Mouse (Mus musculus): Measurements from ENCODE around the gene Zkscan17.

Gene Zkscan17

DNA sequence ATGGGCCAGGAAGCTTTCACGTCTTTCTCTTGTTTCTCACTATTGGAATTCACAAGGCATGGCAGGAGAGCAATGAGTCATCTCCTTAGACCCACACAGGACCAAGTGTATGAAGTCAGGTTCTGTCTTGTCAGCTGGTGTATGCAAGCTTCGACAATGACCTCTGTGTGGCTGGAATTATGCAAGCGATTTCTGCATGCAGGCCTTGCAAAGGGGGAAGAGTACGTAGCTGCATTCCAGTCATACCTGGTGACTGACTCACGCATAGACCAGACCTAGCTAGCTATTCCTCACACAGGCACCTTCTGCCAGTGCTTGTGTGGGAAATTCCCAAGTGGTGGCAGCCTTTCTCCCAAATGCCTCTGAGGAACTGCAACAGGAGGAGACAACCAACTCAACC, 67.6 kb downstream of the Zkscan17 start:
- in situ Hi-C loops (cut with MboI, MseI), result no loop called here

DNA sequence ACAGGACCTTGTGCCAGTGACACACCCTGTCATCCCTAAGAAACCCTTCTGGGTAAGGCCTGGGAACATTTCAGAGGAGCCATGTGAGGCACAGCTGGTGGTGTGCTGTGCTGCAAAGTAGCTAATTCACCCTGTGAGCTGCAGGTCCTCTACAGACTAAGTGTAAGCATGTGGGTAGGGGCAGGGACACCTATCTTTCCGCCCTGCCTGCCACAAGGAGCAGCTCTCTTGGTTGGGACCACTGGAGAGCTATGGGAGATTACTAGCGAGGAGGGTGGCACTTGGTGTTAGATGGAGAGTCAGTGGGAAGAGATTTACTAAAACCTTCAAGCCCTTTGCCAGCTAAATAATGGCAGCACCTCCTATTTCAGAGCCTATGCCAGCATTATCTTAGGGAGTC, 69.7 kb downstream of the Zkscan17 start:
- in situ Hi-C loops (cut with MboI, MseI), result no loop called here

DNA sequence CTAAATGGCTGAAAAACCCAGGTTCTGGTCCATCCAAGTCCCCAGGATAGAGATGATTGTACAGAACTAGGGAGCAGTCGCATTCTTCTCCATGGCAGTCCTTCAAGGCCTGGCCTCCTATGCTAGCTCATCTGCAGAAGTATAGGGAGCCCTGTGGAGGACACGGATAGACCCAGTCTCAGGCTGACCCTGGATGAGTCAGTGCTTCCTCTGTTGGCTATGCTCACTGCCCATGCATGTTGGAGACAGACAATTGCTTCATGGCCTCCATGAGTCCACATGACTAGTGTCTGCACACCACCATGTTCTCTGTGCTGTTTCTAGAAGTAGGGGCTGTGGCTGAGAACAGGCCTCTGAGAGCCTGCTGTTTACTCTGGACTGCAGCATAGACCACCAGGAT, 70.2 kb downstream of the Zkscan17 start:
- in situ Hi-C loops (cut with MboI, MseI), result no loop called here

DNA sequence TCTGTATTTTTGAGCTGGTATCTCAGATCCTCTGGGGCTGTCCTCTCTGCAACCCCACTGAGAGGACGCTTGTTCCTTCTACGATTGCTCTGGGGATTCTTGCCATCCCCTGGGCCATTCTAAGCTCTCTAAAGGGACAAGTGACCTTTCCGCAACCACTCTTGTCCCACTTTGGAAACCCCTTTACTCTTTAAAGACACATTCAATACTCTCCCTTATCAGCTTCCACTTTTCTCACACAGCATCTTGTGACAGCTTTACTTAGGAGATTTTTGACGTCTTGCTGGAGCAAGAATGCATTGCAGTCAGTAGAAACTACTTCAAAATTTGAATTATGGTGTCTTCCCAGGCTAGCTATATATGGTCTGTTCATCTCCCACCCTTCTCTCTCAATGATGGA, 75.5 kb downstream of the Zkscan17 start, which contains the start of gene Snap47:
TSS of gene Snap47 (minus strand) at position 101 of the 400 bp plus-strand sequence.
- in situ Hi-C loops (cut with MboI, MseI), result no loop called here

GRCm38 (mm10) chr11:59450230-59450771, 76.2 kb downstream of the Zkscan17 start:
- in situ Hi-C loops (cut with MboI, MseI), result no loop called here

DNA sequence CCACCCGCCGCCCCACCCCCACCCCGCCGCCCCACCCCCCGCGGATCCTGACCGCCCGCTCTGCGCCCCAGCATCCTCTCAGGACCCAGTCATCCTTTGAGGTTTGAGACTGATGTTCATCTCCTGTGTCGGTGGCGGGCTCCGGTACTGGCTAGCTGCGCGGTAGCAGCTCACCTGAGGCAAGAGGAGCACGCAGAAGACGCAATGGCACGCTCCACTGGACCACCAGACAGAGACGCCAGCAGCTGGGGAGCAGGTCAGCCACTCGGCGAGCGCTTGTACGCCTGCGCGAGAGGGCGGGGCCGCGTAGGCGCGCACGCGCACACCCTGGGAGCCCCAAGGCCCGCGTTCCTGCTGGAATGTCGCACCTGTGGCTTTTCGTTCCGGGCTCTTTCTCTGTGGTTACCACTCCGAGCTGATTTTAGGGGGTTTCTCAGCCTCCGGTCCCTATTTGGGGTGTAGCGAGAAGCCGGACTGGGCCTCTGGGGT, 76.8 kb downstream of the Zkscan17 start, which contains the start of gene Jmjd4:
TSS of gene Jmjd4 (plus strand) at position 305 of the 489 bp plus-strand sequence.
- in situ Hi-C loops (cut with MboI, MseI), result no loop called here

DNA sequence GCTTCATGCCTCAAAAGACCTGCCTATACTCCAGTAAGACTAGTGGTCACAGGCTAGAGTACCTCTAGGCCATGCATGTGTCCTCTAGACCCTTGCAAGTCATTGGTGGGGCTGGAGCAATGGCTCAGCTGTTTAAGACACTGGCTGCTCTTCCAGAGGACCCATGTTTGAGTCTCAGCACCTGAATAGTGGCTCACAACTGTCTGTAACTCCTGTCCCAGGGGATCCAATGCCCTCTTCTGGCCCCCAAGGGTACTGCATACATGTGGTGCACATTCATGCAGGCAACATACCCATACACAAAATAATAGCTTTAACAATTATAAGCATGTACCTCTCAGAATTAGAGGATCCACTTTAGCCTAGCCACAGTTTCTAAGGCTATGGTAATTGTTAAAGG, 83.4 kb downstream of the Zkscan17 start:
- in situ Hi-C loops (cut with MboI, MseI), result no loop called here

DNA sequence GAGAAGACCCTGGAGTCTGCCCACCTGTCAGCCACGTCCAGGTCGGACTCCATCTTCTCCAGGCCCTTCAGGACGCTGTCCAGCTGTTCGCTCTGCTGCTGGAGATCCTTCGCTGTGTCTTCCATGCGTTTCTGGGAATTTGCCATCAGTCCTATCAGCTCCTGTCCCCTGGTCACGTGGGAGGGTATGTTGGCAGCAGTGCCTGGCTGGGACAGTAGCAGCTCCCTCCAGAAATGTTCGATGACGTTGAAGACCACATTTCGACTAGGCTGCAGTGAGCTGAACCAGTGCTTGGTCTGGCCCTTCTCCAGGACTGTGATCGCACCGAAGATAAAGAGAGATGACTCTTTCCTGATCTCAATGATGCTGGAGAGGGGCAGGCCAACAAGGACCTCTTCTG, 88.6 kb downstream of the Zkscan17 start:
- in situ Hi-C loops (cut with MboI, MseI), result no loop called here

Measured in T-helper 1 cell (primary cell).